Mouse (Mus musculus): Measurements from ENCODE around the gene Nono. TPM values are rescaled to one million over a fixed set of nuclear protein-coding genes. Genes with fewer than 3 reads are reported as not detected.

Gene Nono
- 327 TPM for polyA plus RNA-seq (2017; shearing (Covaris generic))

GRCm38 (mm10) chrX:101429142-101429949 is at the start of gene Nono:
Gene Nono, plus strand, starts transcription at chrX:101429318.

GRCm38 (mm10) chrX:101420700-101421095 is 8.4 kb upstream of the Nono start, which contains the start of gene Zmym3:
Gene Zmym3, minus strand, starts transcription at chrX:101420849.

GRCm38 (mm10) chrX:101448886-101449475 is 19.9 kb downstream of the Nono start, which contains the start of gene Itgb1bp2:
Gene Itgb1bp2, plus strand, starts transcription at chrX:101449088.

Other genes with a start within 250 kb of the Nono start
- 68.7 TPM for gene Snx12, start 206.8 kb upstream of the Nono start, polyA plus RNA-seq (2017; shearing (Covaris generic))
- gene Foxo4, start 174.8 kb upstream of the Nono start, polyA plus RNA-seq (2017; shearing (Covaris generic)): 2.9 TPM
- gene Gm614, start 165.3 kb upstream of the Nono start, polyA plus RNA-seq (2017; shearing (Covaris generic)): 6.9 TPM
- gene Il2rg, start 161.1 kb upstream of the Nono start, polyA plus RNA-seq (2017; shearing (Covaris generic)): 1,663 TPM
- not detected for gene Gm20489, start 160.3 kb upstream of the Nono start, polyA plus RNA-seq (2017; shearing (Covaris generic))
- gene Med12, start 155.3 kb upstream of the Nono start, polyA plus RNA-seq (2017; shearing (Covaris generic)): 102 TPM
- gene Nlgn3, start 130.2 kb upstream of the Nono start, polyA plus RNA-seq (2017; shearing (Covaris generic)): 0.06 TPM
- gene Gjb1, start 52.9 kb upstream of the Nono start, polyA plus RNA-seq (2017; shearing (Covaris generic)): not detected
- 24.1 TPM for gene Zmym3, start 8.5 kb upstream of the Nono start, polyA plus RNA-seq (2017; shearing (Covaris generic))
- 1.1 TPM for gene Itgb1bp2, start 19.8 kb downstream of the Nono start, polyA plus RNA-seq (2017; shearing (Covaris generic))
- 32.2 TPM for gene Taf1, start 103.4 kb downstream of the Nono start, polyA plus RNA-seq (2017; shearing (Covaris generic))
- gene Ogt, start 210.7 kb downstream of the Nono start, polyA plus RNA-seq (2017; shearing (Covaris generic)): 358 TPM

All from CD4-positive, CD25-positive, alpha-beta regulatory T cell, adult 9 weeks (primary cell).